Mouse (Mus musculus) stomach, postnatal 0 days (tissue): Measurements from ENCODE around the gene Arpc1a. TPM values are rescaled to one million over a fixed set of nuclear protein-coding genes. Genes with fewer than 3 reads are reported as not detected.

Experiments
- ATAC-seq: fragments of 200-750 bp; cut with Nextera tagmentation; 2 replicates; pipeline ENCODE4 v1.8.0; 2017; ENCODE audit not compliant: low FRiP score, low TSS enrichment
- DNase-seq: peaks from one replicate; pipeline ENCODE4 v3.0.0-alpha.2; 2016; ENCODE audit warnings: low spot score
- H3K27ac ChIP-seq: fragments of 300-500 bp; sonication (generic); replicated peaks from 2 replicates; pipeline ENCODE4 v1.5.1; 2014; ENCODE audit warnings: mild to moderate bottlenecking, control low read depth
- H3K27me3 ChIP-seq: fragments of 300-500 bp; sonication (generic); 2 replicates; pipeline ENCODE4 v1.6.1; 2014; ENCODE audit warnings: low read length; ENCODE audit not compliant: control insufficient read depth, insufficient read depth
- H3K36me3 ChIP-seq: fragments of 300-500 bp; sonication (generic); 2 replicates; pipeline ENCODE4 v1.6.1; 2014; ENCODE audit warnings: low read length, mixed read lengths; ENCODE audit not compliant: control insufficient read depth, insufficient read depth
- H3K4me1 ChIP-seq: fragments of 300-500 bp; sonication (generic); replicated peaks from 2 replicates; pipeline ENCODE4 v1.6.1; 2014; ENCODE audit warnings: antibody characterized with exemption; ENCODE audit not compliant: control insufficient read depth, insufficient read depth
- H3K4me2 ChIP-seq: fragments of 300-500 bp; sonication (generic); replicated peaks from 2 replicates; pipeline ENCODE4 v1.6.1; 2014; ENCODE audit warnings: low read depth, mild to moderate bottlenecking, control low read depth, moderate library complexity
- H3K4me3 ChIP-seq: fragments of 300-500 bp; sonication (generic); 2 replicates; pipeline ENCODE4 v1.5.1; 2014; ENCODE audit warnings: low read depth, low read length, control low read depth
- H3K9ac ChIP-seq: fragments of 300-500 bp; sonication (generic); 2 replicates; pipeline ENCODE4 v1.6.1; 2014; ENCODE audit warnings: mild to moderate bottlenecking, low read length, control low read depth, mixed read lengths
- H3K9me3 ChIP-seq: fragments of 300-500 bp; sonication (generic); 2 replicates; pipeline ENCODE4 v1.6.1; 2016; ENCODE audit warnings: low read length; ENCODE audit not compliant: control insufficient read depth
- CTCF ChIP-seq: IDR thresholded peaks from 2 replicates; pipeline ENCODE4 v1.5.1; 2016; ENCODE audit warnings: antibody characterized with exemption, low read depth, mild to moderate bottlenecking, moderate library complexity
- EP300 ChIP-seq: optimal IDR thresholded peaks from 2 replicates; pipeline ENCODE3; 2016; ENCODE audit warnings: antibody characterized with exemption
- WGBS: fragments of 180-500 bp; shearing (Covaris S2); extraction: QIAGEN DNeasy Blood & Tissue Kit; methylation state at CpG from one replicate; pipeline ENCODE4 v1.1.7; 2014; 5-methylcytosine and 5-hydroxymethylcytosine counted together
- polyA plus RNA-seq: library from polyadenylated mRNA; unstranded; fragments of >200 nt; fragmentation: Nextera tagmentation; extraction: Ambion mirVana; gene quantifications from 2 replicates; pipeline ENCODE4 v1.2.1, GENCODE M21; 2015

Arpc1a gene
- polyA plus RNA-seq, 1 experiment from 2014 or later = 145 TPM

DNA sequence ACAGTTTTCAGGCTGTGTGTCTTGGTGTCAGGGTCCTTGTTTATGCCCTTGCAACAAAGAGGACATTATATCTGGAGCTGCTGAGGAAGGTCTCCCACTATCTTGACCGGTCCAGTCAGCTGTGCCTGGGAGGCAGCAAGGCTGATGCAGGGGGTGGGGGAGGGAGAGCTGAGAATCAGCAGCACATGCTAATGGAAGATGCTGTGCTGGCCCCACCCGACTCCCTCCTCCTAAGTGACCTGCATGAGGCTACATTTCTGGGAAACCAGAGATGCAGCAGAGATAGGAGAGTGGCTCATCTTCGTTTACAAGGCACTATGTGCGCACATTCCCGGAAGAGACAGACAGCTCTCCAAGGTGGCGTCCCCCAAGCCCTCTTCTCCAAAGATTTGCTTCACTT is 26.8 kb downstream of the Arpc1a start:
- H3K27ac ChIP-seq = no peak overlapping the region
- no peaks in the 10 kb centered on the region for H3K4me1 ChIP-seq
- no peaks in the 10 kb centered on the region for H3K9me3 ChIP-seq
- no peak overlapping the region for H3K9ac ChIP-seq
- peaks cover 14% of the 10 kb centered on the region for H3K36me3 ChIP-seq
- no peak for ATAC-seq
- H3K27me3 ChIP-seq = no peaks in the 10 kb centered on the region
- no peak overlapping the region for H3K4me3 ChIP-seq
- WGBS = 80% methylated on average over 6 of the region's 6 CpGs
- TF ChIP-seq EP300 (no peak), CTCF (no peak)
- no peak for DNase-seq
- no peak overlapping the region for H3K4me2 ChIP-seq

DNA sequence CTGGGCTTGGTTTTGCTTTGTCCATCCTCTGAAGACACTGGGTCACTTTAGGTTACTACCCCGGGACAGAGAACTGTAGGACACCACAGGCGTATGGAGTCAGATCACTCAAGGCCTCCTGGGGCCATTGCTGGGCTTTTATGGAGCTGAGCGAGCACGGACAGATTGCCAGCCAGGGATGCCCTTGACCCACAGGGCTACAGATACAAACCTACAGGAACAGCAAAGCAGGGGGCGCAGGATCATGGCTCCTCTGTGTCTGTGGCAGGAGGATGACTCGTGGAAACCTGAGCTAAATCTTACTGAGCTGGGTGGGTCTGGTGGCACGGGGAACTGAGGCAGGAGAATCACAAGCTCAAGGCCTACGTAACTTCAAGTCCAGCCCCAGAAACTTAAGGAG is 28.9 kb downstream of the Arpc1a start:
- H3K27ac ChIP-seq = no peak overlapping the region
- H3K4me3 ChIP-seq = no peak overlapping the region
- TF ChIP-seq EP300 = no peak
- no peak for TF ChIP-seq CTCF
- H3K27me3 ChIP-seq = no peaks in the 10 kb centered on the region
- H3K4me2 ChIP-seq = no peak overlapping the region
- ATAC-seq (no peak), DNase-seq (no peak)
- no peak overlapping the region for H3K9ac ChIP-seq
- WGBS = 80% methylated on average over 8 of the region's 8 CpGs
- H3K9me3 ChIP-seq = no peaks in the 10 kb centered on the region
- H3K4me1 ChIP-seq = peaks cover 2% of the 10 kb centered on the region; the same call in 1 of the 2 replicates
- H3K36me3 ChIP-seq = peaks cover 8% of the 10 kb centered on the region

DNA sequence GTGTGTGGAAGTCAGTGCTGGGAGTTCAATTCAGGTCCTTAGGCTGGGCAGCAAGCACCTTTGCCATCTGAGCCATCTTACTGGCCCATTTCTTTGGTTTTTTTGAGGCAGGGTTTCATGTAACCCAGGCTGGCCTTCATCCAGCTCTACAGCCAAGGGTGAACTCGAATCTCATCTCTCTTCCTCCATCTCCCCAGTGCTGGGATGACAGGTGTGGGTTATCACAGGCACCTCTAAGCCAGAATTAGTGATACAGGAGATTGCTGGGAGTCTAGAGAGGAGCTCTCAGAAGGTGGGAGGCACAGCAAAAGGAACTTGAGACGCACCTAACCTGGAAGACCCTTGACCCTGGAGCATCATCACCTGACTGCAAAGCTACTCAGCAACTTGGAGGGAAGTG is 29.8 kb downstream of the Arpc1a start:
- no peak overlapping the region for H3K27ac ChIP-seq
- peak overlapping the region; percentile 84 for H3K9ac ChIP-seq
- 24% methylated on average over 2 of the region's 2 CpGs for WGBS
- H3K9me3 ChIP-seq = no peaks in the 10 kb centered on the region
- no peak for ATAC-seq
- peaks cover 2% of the 10 kb centered on the region; the same call in 1 of the 2 replicates for H3K4me1 ChIP-seq
- peaks cover 5% of the 10 kb centered on the region for H3K36me3 ChIP-seq
- no peak for TF ChIP-seq CTCF
- no peak for TF ChIP-seq EP300
- no peaks in the 10 kb centered on the region for H3K27me3 ChIP-seq
- H3K4me3 ChIP-seq = no peak overlapping the region
- H3K4me2 ChIP-seq = peak overlapping the region; percentile 85
- DNase-seq = no peak

DNA sequence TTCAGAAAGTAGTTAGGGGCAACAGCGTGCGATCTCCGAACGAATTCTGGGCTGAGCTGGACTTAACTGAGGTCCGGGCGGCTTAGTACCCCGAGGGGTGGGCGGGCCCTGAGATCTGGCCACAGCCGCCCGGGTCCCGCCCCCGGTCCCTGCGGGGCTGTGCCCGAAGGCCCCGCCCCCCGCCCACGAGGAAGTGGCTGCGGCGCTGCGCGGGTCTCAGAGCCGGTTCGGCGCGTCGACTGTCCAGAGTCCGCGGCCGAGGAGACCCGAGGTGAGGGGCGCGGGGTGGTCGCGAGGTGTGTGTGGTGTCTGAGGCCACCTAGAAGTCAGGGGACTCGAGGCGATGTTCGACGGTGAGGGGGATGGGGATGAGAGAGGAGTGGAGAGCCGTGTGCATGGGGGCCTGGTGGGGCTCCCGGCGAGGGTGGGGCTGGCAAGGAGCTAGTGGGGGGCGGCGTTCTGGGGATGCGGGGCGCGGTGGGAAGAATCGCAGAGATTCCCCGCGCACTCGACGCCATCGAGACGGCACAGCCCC is 30.5 kb downstream of the Arpc1a start, which contains the start of gene Arpc1b:
Gene Arpc1b (plus strand): TSS at position 145 of the 535 bp plus-strand sequence.
- H3K9ac ChIP-seq = peak within 1 kb of the TSS; percentile 84
- peaks cover 2% of the 10 kb centered on the region; the same call in 1 of the 2 replicates for H3K4me1 ChIP-seq
- no peaks in the 10 kb centered on the region for H3K27me3 ChIP-seq
- H3K4me3 ChIP-seq = peak within 1 kb of the TSS; percentile 74
- H3K9me3 ChIP-seq = no peaks in the 10 kb centered on the region
- WGBS = 1% methylated on average over 40 of the region's 53 CpGs
- H3K36me3 ChIP-seq = peaks cover 2% of the 10 kb centered on the region
- TF ChIP-seq EP300 = no peak
- no peak for TF ChIP-seq CTCF
- H3K4me2 ChIP-seq = peak within 1 kb of the TSS; percentile 85
- DNase-seq (peak; percentile 88), ATAC-seq (peak; percentile 81)
- peak within 1 kb of the TSS; percentile 88 for H3K27ac ChIP-seq

DNA sequence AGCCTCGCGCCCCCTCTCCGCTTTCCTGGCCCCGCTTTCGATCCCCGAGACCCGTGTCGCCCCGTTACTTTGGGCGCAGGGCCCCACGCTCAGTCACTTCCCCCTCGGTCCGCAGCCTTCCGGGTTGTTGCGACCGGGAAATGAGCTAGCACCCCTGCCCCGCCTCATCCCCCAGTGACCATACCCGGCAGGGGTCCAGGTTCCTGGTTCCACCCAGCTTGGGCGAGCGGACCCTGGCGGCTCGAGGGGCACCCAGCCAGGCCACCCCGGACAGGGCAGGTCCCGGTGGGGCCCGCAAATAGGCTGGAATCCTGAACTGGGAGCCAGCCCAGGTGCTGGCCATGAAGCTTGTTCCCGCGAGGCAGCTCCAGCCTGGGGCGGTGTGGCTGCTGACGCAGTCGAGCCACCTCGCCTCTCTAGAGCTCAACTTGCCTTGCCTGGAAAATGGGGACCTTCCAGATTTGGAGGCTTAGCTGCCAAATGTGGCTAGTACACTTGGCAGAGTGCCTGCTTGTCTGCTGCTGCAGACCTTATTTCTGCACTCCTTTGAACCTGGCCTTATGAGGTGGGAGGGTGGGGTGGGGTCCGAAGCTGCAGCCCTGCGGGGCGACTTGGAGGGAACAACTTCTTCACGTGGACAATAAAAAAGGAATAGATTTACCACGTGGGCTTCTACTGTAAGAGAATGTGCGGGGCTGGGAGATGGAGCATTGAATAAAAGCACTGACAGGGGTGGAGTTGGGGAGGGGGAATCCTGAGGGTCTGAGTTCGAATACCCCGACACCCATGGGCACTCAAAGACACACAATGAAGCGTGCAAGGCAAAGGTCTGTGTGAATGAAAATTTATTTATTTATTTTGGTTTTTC is 31.2 kb downstream of the Arpc1a start:
- 12% methylated on average over 34 of the region's 40 CpGs for WGBS

DNA sequence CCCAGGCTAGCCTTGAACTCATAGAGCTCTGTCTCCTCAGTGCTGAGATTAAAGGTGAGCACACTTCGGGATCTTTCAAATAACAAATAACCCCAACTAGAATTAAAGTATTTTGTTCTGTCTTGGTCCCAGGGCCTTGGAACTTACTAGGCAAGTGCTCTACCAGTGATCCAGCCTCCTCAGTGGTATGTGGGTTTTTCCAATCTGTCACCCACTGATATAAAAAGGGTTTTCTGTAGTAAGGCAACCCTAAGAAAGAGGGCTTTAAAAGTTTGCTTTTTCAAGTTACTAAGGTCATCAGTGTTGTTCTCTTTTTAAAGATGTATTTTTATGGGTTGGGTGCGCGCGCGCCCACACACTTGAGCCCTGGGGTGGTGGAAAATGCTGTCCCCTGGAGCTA is 32.1 kb downstream of the Arpc1a start:
- no peak overlapping the region for H3K9ac ChIP-seq
- 87% methylated on average over 5 of the region's 5 CpGs for WGBS
- no peaks in the 10 kb centered on the region for H3K9me3 ChIP-seq

More for the DNA sequence above, 31.2 kb downstream of the Arpc1a start:
- Histone ChIP-seq H3K27ac (peak overlapping the region; percentile 88), H3K36me3 (peaks cover 2% of the 10 kb centered on the region; the same call in 1 of the 2 replicates), H3K4me1 (peaks cover 2% of the 10 kb centered on the region; the same call in 1 of the 2 replicates), H3K9ac (peak overlapping the region; percentile 84), H3K4me2 (peak overlapping the region; percentile 85), H3K9me3 (no peaks in the 10 kb centered on the region), H3K27me3 (no peaks in the 10 kb centered on the region), H3K4me3 (peak overlapping the region; percentile 74)
- ATAC-seq = peak; percentile 38
- DNase-seq = peak; percentile 74
- peak; percentile 18; the same call in 1 of the 2 replicates for TF ChIP-seq CTCF
- TF ChIP-seq EP300 = no peak

More for the DNA sequence above, 32.1 kb downstream of the Arpc1a start:
- H3K27me3 ChIP-seq = no peaks in the 10 kb centered on the region
- H3K36me3 ChIP-seq = peaks cover 2% of the 10 kb centered on the region; the same call in 1 of the 2 replicates
- 0 out of 2 replicates have a peak overlapping the region, but pooled peaks have one; percentile 34 for H3K4me2 ChIP-seq
- H3K27ac ChIP-seq = peak overlapping the region; percentile 86
- peaks cover 2% of the 10 kb centered on the region; the same call in 1 of the 2 replicates for H3K4me1 ChIP-seq
- ATAC-seq = no peak
- no peak for TF ChIP-seq EP300
- no peak for TF ChIP-seq CTCF
- DNase-seq = no peak
- no peak overlapping the region for H3K4me3 ChIP-seq
